Mouse (Mus musculus) left cerebral cortex, adult 9 months (tissue): ENCODE data around the gene Fastkd1.
"Not testable (repeated sequence)": the region's sequence is repeated elsewhere in the genome, so short reads cannot be mapped to it uniquely, and the experiment has no call there.

Experiments
- DNase-seq, 2 experiments: peaks; one replicate each; pipeline ENCODE4 v3.0.0; 2022; ENCODE audit warnings: low spot score in 2 of 2

The Fastkd1 gene

GRCm38 (mm10) chr2:69712981-69713625, at the start of gene Fastkd1:
Gene Fastkd1 (minus strand): TSS chr2:69713516.
- DNase-seq: peak; percentile 80 to 97

- no peak for DNase-seq
These were observed 47.7 kb upstream of the Fastkd1 start for GRCm38 (mm10) chr2:69760980-69761379.

GRCm38 (mm10) chr2:69745091-69745490, 31.8 kb upstream of the Fastkd1 start:
- no peak for DNase-seq

GRCm38 (mm10) chr2:69723519-69723825, 10.2 kb upstream of the Fastkd1 start:
- peak in 1 of 2 experiments; percentile 23 for DNase-seq

GRCm38 (mm10) chr2:69722650-69723518, 9.6 kb upstream of the Fastkd1 start:
- DNase-seq: peak; percentile 79 to 96

- DNase-seq: no peak
These were observed 8.9 kb upstream of the Fastkd1 start, which contains the start of gene Ppig for GRCm38 (mm10) chr2:69722273-69722649. Gene Ppig (plus strand): TSS chr2:69722545.

- DNase-seq: no peak
These were observed 5.8 kb upstream of the Fastkd1 start for GRCm38 (mm10) chr2:69719121-69719520.

- DNase-seq: no peak
These were observed 3.2 kb upstream of the Fastkd1 start for GRCm38 (mm10) chr2:69716483-69716882.

GRCm38 (mm10) chr2:69714126-69714525, 810 bp upstream of the Fastkd1 start:
- DNase-seq: no peak

GRCm38 (mm10) chr2:69713626-69714014, 304 bp upstream of the Fastkd1 start:
- DNase-seq: no peak

- DNase-seq: peak in 1 of 2 experiments; percentile 44
These were observed 1.1 kb downstream of the Fastkd1 start for GRCm38 (mm10) chr2:69712171-69712570.

GRCm38 (mm10) chr2:69700446-69700845, 12.9 kb downstream of the Fastkd1 start:
- no peak for DNase-seq

- no peak for DNase-seq
These were observed 19.8 kb downstream of the Fastkd1 start for GRCm38 (mm10) chr2:69693501-69693900.

GRCm38 (mm10) chr2:69690843-69691242, 22.5 kb downstream of the Fastkd1 start:
- no peak for DNase-seq

- no peak for DNase-seq
These were observed 23.1 kb downstream of the Fastkd1 start for GRCm38 (mm10) chr2:69690214-69690613.

GRCm38 (mm10) chr2:69684488-69684887, 28.8 kb downstream of the Fastkd1 start:
- DNase-seq: no peak

- DNase-seq: peak in 1 of 2 experiments; percentile 32
These were observed 30.1 kb downstream of the Fastkd1 start for GRCm38 (mm10) chr2:69683036-69683805.

- DNase-seq: no peak
These were observed 31.4 kb downstream of the Fastkd1 start for GRCm38 (mm10) chr2:69681931-69682330.

GRCm38 (mm10) chr2:69679990-69680389, 33.3 kb downstream of the Fastkd1 start:
- no peak for DNase-seq

GRCm38 (mm10) chr2:69677215-69677614, 36.1 kb downstream of the Fastkd1 start:
- DNase-seq: not testable (repeated sequence)

GRCm38 (mm10) chr2:69676713-69677112, 36.6 kb downstream of the Fastkd1 start:
- DNase-seq: no peak

- DNase-seq: no peak
These were observed 38.0 kb downstream of the Fastkd1 start for GRCm38 (mm10) chr2:69675266-69675665.
